Mouse (Mus musculus) intestine, embryonic 14.5 days (tissue): Measurements from ENCODE around the gene Idua. TPM values are rescaled to one million over a fixed set of nuclear protein-coding genes. Genes with fewer than 3 reads are reported as not detected.

Experiments used
- ATAC-seq: fragments of 200-750 bp; cut with Nextera tagmentation; replicated peaks from 2 replicates; pipeline ENCODE4 v1.8.0; 2017; ENCODE audit warnings: low read depth, moderate number of reproducible peaks, moderate TSS enrichment, moderate library complexity; ENCODE audit not compliant: low FRiP score, low TSS enrichment
- DNase-seq: peaks from one replicate; pipeline ENCODE4 v3.0.0-alpha.2; 2018; ENCODE audit warnings: low spot score
- H3K27ac ChIP-seq: fragments of 300-500 bp; sonication (generic); 2 replicates; pipeline ENCODE4 v1.5.1; 2014; ENCODE audit warnings: low read depth, mild to moderate bottlenecking, control low read depth
- H3K27me3 ChIP-seq: fragments of 300-500 bp; sonication (generic); replicated peaks from 2 replicates; pipeline ENCODE4 v1.6.1; 2014; ENCODE audit warnings: low read length, control low read depth; ENCODE audit not compliant: control insufficient read depth, insufficient read depth
- H3K36me3 ChIP-seq: fragments of 300-500 bp; sonication (generic); 2 replicates; pipeline ENCODE4 v1.6.1; 2014; ENCODE audit warnings: low read length, control low read depth; ENCODE audit not compliant: control insufficient read depth, insufficient read depth
- H3K4me1 ChIP-seq: fragments of 300-500 bp; sonication (generic); replicated peaks from 2 replicates; pipeline ENCODE4 v1.6.1; 2014; ENCODE audit warnings: low read length, control low read depth, mixed read lengths; ENCODE audit not compliant: control insufficient read depth, insufficient read depth
- H3K4me2 ChIP-seq: fragments of 300-500 bp; sonication (generic); 2 replicates; pipeline ENCODE4 v1.6.1; 2014; ENCODE audit warnings: low read length
- H3K4me3 ChIP-seq: fragments of 300-500 bp; sonication (generic); 2 replicates; pipeline ENCODE4 v1.5.1; 2014; ENCODE audit warnings: low read depth, low read length, control low read depth, mixed read lengths
- H3K9ac ChIP-seq: fragments of 300-500 bp; sonication (generic); 2 replicates; pipeline ENCODE4 v1.6.1; 2014; ENCODE audit warnings: mild to moderate bottlenecking, low read length
- H3K9me3 ChIP-seq: fragments of 300-500 bp; sonication (generic); 2 replicates; pipeline ENCODE4 v1.6.1; 2016; ENCODE audit warnings: low read length, control low read depth; ENCODE audit not compliant: control insufficient read depth
- WGBS: fragments of 180-500 bp; shearing (Covaris S2); extraction: QIAGEN DNeasy Blood & Tissue Kit; methylation state at CpG from one replicate; pipeline ENCODE4 v1.1.7; 2014; 5-methylcytosine and 5-hydroxymethylcytosine counted together
- polyA plus RNA-seq: library from polyadenylated mRNA; unstranded; fragments of >200 nt; fragmentation: Nextera tagmentation; extraction: Ambion mirVana; gene quantifications from 2 replicates; pipeline ENCODE4 v1.2.1, GENCODE M21; 2014

Idua gene
- polyA plus RNA-seq, 1 experiment from 2014 or later, result 13.4 TPM

DNA sequence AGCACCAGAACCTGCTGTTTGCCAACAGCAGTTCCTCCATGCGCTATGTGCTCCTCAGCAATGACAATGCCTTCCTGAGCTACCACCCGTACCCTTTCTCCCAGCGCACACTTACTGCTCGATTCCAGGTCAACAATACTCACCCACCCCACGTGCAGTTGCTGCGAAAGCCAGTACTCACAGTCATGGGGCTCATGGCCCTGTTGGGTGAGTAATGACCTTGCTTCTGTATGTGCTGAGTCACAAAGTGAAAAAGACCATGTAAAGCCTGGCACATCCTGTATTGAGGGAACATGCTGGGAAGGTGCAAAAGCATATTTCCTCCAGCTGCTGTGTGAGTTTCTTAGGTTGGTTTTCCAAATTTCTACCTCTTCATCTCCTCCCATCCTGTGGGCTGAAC lies 20.7 kb downstream of the Idua start:
- H3K4me2 ChIP-seq, result no peak overlapping the region
- 0 out of 2 replicates have a peak, but pooled peaks cover 4% of the 10 kb centered on the region for H3K36me3 ChIP-seq
- WGBS, result 91% methylated on average over 6 of the region's 6 CpGs
- H3K4me1 ChIP-seq, result peaks cover 13% of the 10 kb centered on the region; the same call in 1 of the 2 replicates
- no peaks in the 10 kb centered on the region for H3K27me3 ChIP-seq
- ATAC-seq (no peak), DNase-seq (no peak)
- H3K9me3 ChIP-seq, result no peaks in the 10 kb centered on the region
- H3K9ac ChIP-seq, result no peak overlapping the region
- H3K4me3 ChIP-seq, result no peak overlapping the region
- no peak overlapping the region for H3K27ac ChIP-seq

GRCm38 (mm10) chr5:108689091-108689490 lies 29.0 kb downstream of the Idua start:
- no peaks in the 10 kb centered on the region for H3K27me3 ChIP-seq
- H3K4me3 ChIP-seq, result no peak overlapping the region
- 74% methylated on average over 5 of the region's 5 CpGs for WGBS
- ATAC-seq (no peak), DNase-seq (no peak)
- H3K27ac ChIP-seq, result no peak overlapping the region
- no peaks in the 10 kb centered on the region for H3K36me3 ChIP-seq
- no peak overlapping the region for H3K9ac ChIP-seq
- no peak overlapping the region for H3K4me2 ChIP-seq
- no peaks in the 10 kb centered on the region for H3K9me3 ChIP-seq
- peaks cover 12% of the 10 kb centered on the region; the same call in 1 of the 2 replicates for H3K4me1 ChIP-seq

- 74% methylated on average over 4 of the region's 4 CpGs for WGBS
- Histone ChIP-seq H3K4me2 (no peak overlapping the region), H3K27me3 (no peaks in the 10 kb centered on the region), H3K4me3 (no peak overlapping the region), H3K27ac (no peak overlapping the region), H3K9me3 (no peaks in the 10 kb centered on the region), H3K4me1 (peaks cover 18% of the 10 kb centered on the region; the same call in 1 of the 2 replicates), H3K9ac (no peak overlapping the region), H3K36me3 (no peaks in the 10 kb centered on the region)
- DNase-seq, result no peak
- ATAC-seq, result no peak
Observed at GRCm38 (mm10) chr5:108691152-108691551, 31.0 kb downstream of the Idua start.

GRCm38 (mm10) chr5:108692271-108692670 lies 32.1 kb downstream of the Idua start, which contains the start of gene Fgfrl1:
Fgfrl1 (plus strand) TSS chr5:108692382.
- 6% methylated on average over 16 of the region's 18 CpGs for WGBS
- ATAC-seq, result no peak
- peak within 1 kb of the TSS; percentile 36 for H3K9ac ChIP-seq

GRCm38 (mm10) chr5:108693872-108694288 lies 33.7 kb downstream of the Idua start:
- under 1% methylated on average over 29 of the region's 43 CpGs for WGBS
- H3K27me3 ChIP-seq, result no peaks in the 10 kb centered on the region
- no peaks in the 10 kb centered on the region for H3K36me3 ChIP-seq
- DNase-seq (peak; percentile 92), ATAC-seq (peak; percentile 94)
- no peaks in the 10 kb centered on the region for H3K9me3 ChIP-seq
- H3K4me3 ChIP-seq, result peak overlapping the region; percentile 79
- peak overlapping the region; percentile 62 for H3K4me2 ChIP-seq
- peak overlapping the region; percentile 68 for H3K9ac ChIP-seq
- 0 out of 2 replicates have a peak overlapping the region, but pooled peaks have one; percentile 38 for H3K27ac ChIP-seq
- peaks cover 26% of the 10 kb centered on the region for H3K4me1 ChIP-seq

More at GRCm38 (mm10) chr5:108692271-108692670, 32.1 kb downstream of the Idua start, which contains the start of gene Fgfrl1:
- peak; percentile 85 for DNase-seq
- Histone ChIP-seq H3K27ac (no peak within 1 kb of the TSS), H3K4me3 (peak within 1 kb of the TSS; percentile 79), H3K4me2 (peak within 1 kb of the TSS; percentile 62), H3K27me3 (no peaks in the 10 kb centered on the region), H3K36me3 (no peaks in the 10 kb centered on the region), H3K9me3 (no peaks in the 10 kb centered on the region), H3K4me1 (peaks cover 26% of the 10 kb centered on the region)

DNA sequence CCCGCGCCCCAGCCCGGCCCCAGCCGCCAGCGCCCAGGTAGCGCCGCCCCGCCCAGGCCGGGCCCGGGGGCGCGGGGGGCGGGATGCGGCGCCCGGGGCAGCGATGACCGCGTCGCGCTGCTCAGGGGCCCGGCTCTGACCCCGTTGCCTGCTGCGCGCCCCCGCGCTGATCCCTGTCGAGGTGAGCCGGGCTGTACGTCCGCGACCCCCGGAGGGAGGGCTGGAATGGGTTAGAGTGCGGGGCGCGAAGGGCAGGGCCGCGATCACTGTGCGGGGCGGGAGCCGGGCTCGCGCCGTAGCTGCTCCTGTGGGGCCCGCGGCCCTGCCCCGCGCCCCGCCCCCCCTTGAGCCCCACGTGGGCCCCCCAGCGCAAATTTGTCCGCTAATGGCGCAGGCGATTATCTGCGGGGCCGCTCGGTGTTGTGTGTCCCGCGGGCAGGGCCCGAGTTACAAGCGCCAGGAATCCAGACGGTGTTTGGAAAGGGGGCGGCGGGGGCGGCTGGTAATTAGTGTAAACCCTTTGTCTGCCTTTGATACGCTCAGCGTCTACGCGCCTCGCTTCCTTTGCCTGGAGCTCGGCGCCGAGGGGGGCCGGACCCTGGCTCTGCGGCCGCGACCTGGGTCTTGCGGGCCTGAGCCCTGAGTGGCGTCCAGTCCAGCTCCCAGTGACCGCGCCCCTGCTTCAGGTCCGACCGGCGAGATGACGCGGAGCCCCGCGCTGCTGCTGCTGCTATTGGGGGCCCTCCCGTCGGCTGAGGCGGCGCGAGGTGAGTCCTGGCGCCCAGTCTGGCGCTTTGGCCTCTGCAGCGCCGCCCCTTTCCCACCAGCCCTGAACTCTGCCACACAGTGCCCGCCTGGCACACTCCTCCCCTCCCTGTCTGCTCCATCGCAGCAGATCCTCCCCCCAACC lies 34.5 kb downstream of the Idua start:
- under 1% methylated on average over 89 of the region's 99 CpGs for WGBS
- peak overlapping the region; percentile 79 for H3K4me3 ChIP-seq
- peak overlapping the region; percentile 62 for H3K4me2 ChIP-seq
- H3K36me3 ChIP-seq, result no peaks in the 10 kb centered on the region
- ATAC-seq (peak; percentile 58), DNase-seq (peak; percentile 74)
- H3K9ac ChIP-seq, result peak overlapping the region; percentile 68
- H3K4me1 ChIP-seq, result peaks cover 26% of the 10 kb centered on the region
- peak overlapping the region; percentile 38; the same call in 1 of the 2 replicates for H3K27ac ChIP-seq
- no peaks in the 10 kb centered on the region for H3K9me3 ChIP-seq
- no peaks in the 10 kb centered on the region for H3K27me3 ChIP-seq

DNA sequence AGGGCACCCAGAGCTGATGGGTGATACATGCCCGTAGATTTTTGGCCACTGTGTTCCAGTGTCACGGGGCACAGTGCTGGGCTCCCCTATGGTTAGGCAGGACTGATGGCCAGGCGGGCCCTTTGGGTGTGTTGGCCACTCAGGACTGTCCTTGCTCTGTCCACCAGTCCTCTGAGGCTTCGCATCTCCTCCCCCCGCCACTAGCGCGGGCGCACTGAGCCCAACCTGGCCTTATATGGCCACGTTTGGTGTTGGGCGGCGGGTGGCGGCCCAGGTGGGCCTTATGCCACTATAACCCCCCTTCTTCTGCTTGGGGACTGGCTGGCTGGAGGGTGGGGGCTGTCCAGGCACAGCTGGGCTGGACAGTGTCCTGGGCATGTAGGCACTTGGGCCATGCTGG lies 35.7 kb downstream of the Idua start:
- Histone ChIP-seq H3K4me2 (no peak overlapping the region), H3K4me3 (no peak overlapping the region), H3K36me3 (no peaks in the 10 kb centered on the region), H3K4me1 (peaks cover 29% of the 10 kb centered on the region), H3K27ac (no peak overlapping the region), H3K27me3 (no peaks in the 10 kb centered on the region), H3K9ac (no peak overlapping the region), H3K9me3 (no peaks in the 10 kb centered on the region)
- no peak for DNase-seq
- no peak for ATAC-seq
- 87% methylated on average over 12 of the region's 12 CpGs for WGBS

- ATAC-seq (no peak), DNase-seq (no peak)
- H3K9ac ChIP-seq, result no peak overlapping the region
- no peaks in the 10 kb centered on the region for H3K36me3 ChIP-seq
- H3K4me1 ChIP-seq, result peaks cover 29% of the 10 kb centered on the region
- H3K9me3 ChIP-seq, result no peaks in the 10 kb centered on the region
- H3K27me3 ChIP-seq, result no peaks in the 10 kb centered on the region
- WGBS, result 83% methylated on average over 3 of the region's 3 CpGs
- H3K27ac ChIP-seq, result no peak overlapping the region
- H3K4me3 ChIP-seq, result no peak overlapping the region
- H3K4me2 ChIP-seq, result 0 out of 2 replicates have a peak overlapping the region, but pooled peaks have one; percentile 6
Observed at GRCm38 (mm10) chr5:108696542-108696941, 36.4 kb downstream of the Idua start.
